Mouse (Mus musculus) neural tube, embryonic 12.5 days (tissue): ENCODE results near the gene Dennd5b. TPM values are rescaled to one million over a fixed set of nuclear protein-coding genes. Genes with fewer than 3 reads are reported as not detected.

ENCODE experiments used
- ATAC-seq: fragments of 200-750 bp; cut with Nextera tagmentation; 2 replicates; pipeline ENCODE4 v1.8.0; 2017; ENCODE audit warnings: low read depth, mild to moderate bottlenecking, moderate TSS enrichment, moderate library complexity; ENCODE audit not compliant: low FRiP score
- H3K27ac ChIP-seq: fragments of 300-500 bp; sonication (generic); 2 replicates; pipeline ENCODE4 v1.5.1; 2016
- H3K27me3 ChIP-seq: fragments of 300-500 bp; sonication (generic); replicated peaks from 2 replicates; pipeline ENCODE4 v1.6.1; 2016; ENCODE audit warnings: mild to moderate bottlenecking
- H3K36me3 ChIP-seq: fragments of 300-500 bp; sonication (generic); 2 replicates; pipeline ENCODE4 v1.6.1; 2016; ENCODE audit warnings: mild to moderate bottlenecking
- H3K4me1 ChIP-seq: fragments of 300-500 bp; sonication (generic); 2 replicates; pipeline ENCODE4 v1.6.1; 2016
- H3K4me2 ChIP-seq: fragments of 300-500 bp; sonication (generic); replicated peaks from 2 replicates; pipeline ENCODE4 v1.6.1; 2016; ENCODE audit warnings: mild to moderate bottlenecking
- H3K4me3 ChIP-seq: fragments of 300-500 bp; sonication (generic); 2 replicates; pipeline ENCODE4 v1.5.1; 2016
- H3K9ac ChIP-seq: fragments of 300-500 bp; sonication (generic); 2 replicates; pipeline ENCODE4 v1.6.1; 2016; ENCODE audit warnings: mild to moderate bottlenecking
- H3K9me3 ChIP-seq: fragments of 300-500 bp; sonication (generic); 2 replicates; pipeline ENCODE4 v1.6.1; 2016; ENCODE audit warnings: mild to moderate bottlenecking
- WGBS: fragments of 180-500 bp; shearing (Covaris S2); methylation state at CpG from one replicate; pipeline ENCODE4 v1.1.7; 2016; 5-methylcytosine and 5-hydroxymethylcytosine counted together
- polyA plus RNA-seq: library from polyadenylated mRNA; unstranded; fragments of >200 nt; fragmentation: Nextera tagmentation; extraction: Ambion mirVana; gene quantifications from 2 replicates; pipeline ENCODE4 v1.2.1, GENCODE M21; 2016

Gene Dennd5b
- polyA plus RNA-seq: 17.4 and 20.0 TPM in 2 replicates

- H3K4me2 ChIP-seq: peak within 1 kb of the TSS; percentile 71
- peak within 1 kb of the TSS; percentile 97 for H3K27ac ChIP-seq
- no peaks in the 10 kb centered on the region for H3K27me3 ChIP-seq
- H3K36me3 ChIP-seq: no peaks in the 10 kb centered on the region
- ATAC-seq: peak; percentile 90
- WGBS: under 1% methylated on average over 124 of the region's 124 CpGs
- H3K4me1 ChIP-seq: peaks cover 6% of the 10 kb centered on the region; the same call in 1 of the 2 replicates
- peak within 1 kb of the TSS; percentile 88 for H3K4me3 ChIP-seq
- peak within 1 kb of the TSS; percentile 96 for H3K9ac ChIP-seq
- no peaks in the 10 kb centered on the region for H3K9me3 ChIP-seq
These were observed at the start of gene Dennd5b for GRCm38 (mm10) chr6:149101076-149101942. Gene Dennd5b, minus strand, starts transcription at chr6:149101680.

- no peaks in the 10 kb centered on the region for H3K27me3 ChIP-seq
- no peaks in the 10 kb centered on the region for H3K9me3 ChIP-seq
- ATAC-seq: no peak
- H3K36me3 ChIP-seq: peaks cover 9% of the 10 kb centered on the region; the same call in 1 of the 2 replicates
- WGBS: 75% methylated on average over 7 of the region's 7 CpGs
- H3K4me2 ChIP-seq: no peak overlapping the region
- H3K27ac ChIP-seq: no peak overlapping the region
- no peaks in the 10 kb centered on the region for H3K4me1 ChIP-seq
- no peak overlapping the region for H3K4me3 ChIP-seq
- no peak overlapping the region for H3K9ac ChIP-seq
These were observed 47.2 kb upstream of the Dennd5b start for GRCm38 (mm10) chr6:149148436-149149229.

GRCm38 (mm10) chr6:149145143-149145542 lies 43.7 kb upstream of the Dennd5b start:
- no peak overlapping the region for H3K27ac ChIP-seq
- no peaks in the 10 kb centered on the region for H3K27me3 ChIP-seq
- H3K9me3 ChIP-seq: no peaks in the 10 kb centered on the region
- no peaks in the 10 kb centered on the region for H3K36me3 ChIP-seq
- H3K4me3 ChIP-seq: no peak overlapping the region
- no peak for ATAC-seq
- no peak overlapping the region for H3K9ac ChIP-seq
- H3K4me2 ChIP-seq: no peak overlapping the region
- H3K4me1 ChIP-seq: peaks cover 5% of the 10 kb centered on the region; the same call in 1 of the 2 replicates
- WGBS: 95% methylated on average over 1 of the region's 1 CpGs

GRCm38 (mm10) chr6:149141393-149142173 lies 40.1 kb upstream of the Dennd5b start:
- WGBS: 7% methylated on average over 36 of the region's 36 CpGs
- no peak overlapping the region for H3K27ac ChIP-seq
- peak; percentile 89 for ATAC-seq
- H3K36me3 ChIP-seq: no peaks in the 10 kb centered on the region
- H3K4me2 ChIP-seq: peak overlapping the region; percentile 68
- H3K9me3 ChIP-seq: no peaks in the 10 kb centered on the region
- peak overlapping the region; percentile 48 for H3K9ac ChIP-seq
- H3K27me3 ChIP-seq: no peaks in the 10 kb centered on the region
- H3K4me1 ChIP-seq: peaks cover 5% of the 10 kb centered on the region; the same call in 1 of the 2 replicates
- peak overlapping the region; percentile 40 for H3K4me3 ChIP-seq

GRCm38 (mm10) chr6:149139471-149139870 lies 38.0 kb upstream of the Dennd5b start, which contains the start of gene Etfbkmt:
Gene Etfbkmt, plus strand, starts transcription at chr6:149139849.
- Histone ChIP-seq H3K9me3 (no peaks in the 10 kb centered on the region), H3K27ac (no peak within 1 kb of the TSS), H3K36me3 (no peaks in the 10 kb centered on the region), H3K27me3 (no peaks in the 10 kb centered on the region), H3K4me1 (peaks cover 10% of the 10 kb centered on the region; the same call in 1 of the 2 replicates), H3K4me3 (no peak within 1 kb of the TSS), H3K4me2 (no peak within 1 kb of the TSS), H3K9ac (no peak within 1 kb of the TSS)
- no peak for ATAC-seq
- WGBS: 78% methylated on average over 1 of the region's 1 CpGs

- H3K27ac ChIP-seq: no peak overlapping the region
- no peak for ATAC-seq
- H3K4me2 ChIP-seq: no peak overlapping the region
- no peaks in the 10 kb centered on the region for H3K36me3 ChIP-seq
- 93% methylated on average over 3 of the region's 3 CpGs for WGBS
- no peak overlapping the region for H3K4me3 ChIP-seq
- H3K4me1 ChIP-seq: peaks cover 14% of the 10 kb centered on the region; the same call in 1 of the 2 replicates
- H3K9ac ChIP-seq: no peak overlapping the region
- H3K9me3 ChIP-seq: no peaks in the 10 kb centered on the region
- H3K27me3 ChIP-seq: no peaks in the 10 kb centered on the region
These were observed 37.5 kb upstream of the Dennd5b start for GRCm38 (mm10) chr6:149139011-149139410.

- 69% methylated on average over 2 of the region's 2 CpGs for WGBS
- Histone ChIP-seq H3K9ac (no peak overlapping the region), H3K36me3 (no peaks in the 10 kb centered on the region), H3K27ac (no peak overlapping the region), H3K4me2 (no peak overlapping the region), H3K9me3 (no peaks in the 10 kb centered on the region), H3K27me3 (no peaks in the 10 kb centered on the region), H3K4me1 (peaks cover 14% of the 10 kb centered on the region; the same call in 1 of the 2 replicates), H3K4me3 (no peak overlapping the region)
- no peak for ATAC-seq
These were observed 36.5 kb upstream of the Dennd5b start for GRCm38 (mm10) chr6:149137936-149138335.

GRCm38 (mm10) chr6:149135631-149136030 lies 34.2 kb upstream of the Dennd5b start:
- no peak overlapping the region for H3K27ac ChIP-seq
- WGBS: 65% methylated on average over 6 of the region's 6 CpGs
- no peak overlapping the region for H3K9ac ChIP-seq
- H3K4me3 ChIP-seq: no peak overlapping the region
- H3K4me2 ChIP-seq: no peak overlapping the region
- H3K36me3 ChIP-seq: no peaks in the 10 kb centered on the region
- H3K9me3 ChIP-seq: no peaks in the 10 kb centered on the region
- no peak for ATAC-seq
- peaks cover 11% of the 10 kb centered on the region for H3K4me1 ChIP-seq
- no peaks in the 10 kb centered on the region for H3K27me3 ChIP-seq

GRCm38 (mm10) chr6:149134391-149135150 lies 33.1 kb upstream of the Dennd5b start:
- H3K27ac ChIP-seq: no peak overlapping the region
- H3K27me3 ChIP-seq: no peaks in the 10 kb centered on the region
- H3K36me3 ChIP-seq: no peaks in the 10 kb centered on the region
- H3K4me1 ChIP-seq: peaks cover 11% of the 10 kb centered on the region
- H3K9ac ChIP-seq: no peak overlapping the region
- 2% methylated on average over 5 of the region's 5 CpGs for WGBS
- no peaks in the 10 kb centered on the region for H3K9me3 ChIP-seq
- H3K4me2 ChIP-seq: no peak overlapping the region
- H3K4me3 ChIP-seq: no peak overlapping the region
- no peak for ATAC-seq

GRCm38 (mm10) chr6:149132311-149133077 lies 31.0 kb upstream of the Dennd5b start:
- Histone ChIP-seq H3K4me2 (no peak overlapping the region), H3K27me3 (no peaks in the 10 kb centered on the region), H3K4me3 (no peak overlapping the region), H3K4me1 (peaks cover 11% of the 10 kb centered on the region), H3K9ac (no peak overlapping the region), H3K9me3 (no peaks in the 10 kb centered on the region), H3K36me3 (no peaks in the 10 kb centered on the region), H3K27ac (no peak overlapping the region)
- peak; percentile 69; the same call in 1 of the 2 replicates for ATAC-seq
- 20% methylated on average over 5 of the region's 5 CpGs for WGBS
